Mouse (Mus musculus) testis, adult 2 months (tissue): Measurements from ENCODE around the gene Smyd2. TPM values are rescaled to one million over a fixed set of nuclear protein-coding genes. Genes with fewer than 3 reads are reported as not detected.

Experiments used
- H3K27ac ChIP-seq: fragments of 200-500 bp; 2 replicates; pipeline ENCODE4 v1.5.1; 2012; ENCODE audit warnings: low read depth, low read length; ENCODE audit not compliant: control insufficient read depth, insufficient read depth
- H3K27me3 ChIP-seq: fragments of 200-500 bp; 2 replicates; pipeline ENCODE4 v1.6.1; 2012; ENCODE audit warnings: mild to moderate bottlenecking, low read length, moderate library complexity; ENCODE audit not compliant: control insufficient read depth, insufficient read depth
- H3K36me3 ChIP-seq: fragments of 200-500 bp; 2 replicates; pipeline ENCODE4 v1.6.1; 2012; ENCODE audit warnings: mild to moderate bottlenecking, low read length; ENCODE audit not compliant: control insufficient read depth, insufficient read depth
- H3K4me1 ChIP-seq: fragments of 200-500 bp; 2 replicates; pipeline ENCODE4 v1.6.1; 2012; ENCODE audit warnings: low read length; ENCODE audit not compliant: control insufficient read depth, insufficient read depth
- H3K4me3 ChIP-seq: fragments of 200-500 bp; 2 replicates; pipeline ENCODE4 v1.5.1; 2012; ENCODE audit warnings: low read depth, mild to moderate bottlenecking, low read length, moderate library complexity, mixed read lengths; ENCODE audit not compliant: control insufficient read depth
- CTCF ChIP-seq: fragments of 200-500 bp; IDR thresholded peaks from 2 replicates; pipeline ENCODE4 v1.5.1; 2012; ENCODE audit warnings: low read depth, mild to moderate bottlenecking, inconsistent platforms, low read length, moderate library complexity; ENCODE audit not compliant: control insufficient read depth, insufficient read depth, insufficient replicate concordance
- POLR2A ChIP-seq: fragments of 200-500 bp; IDR thresholded peaks from 2 replicates; pipeline ENCODE4 v1.6.1; 2012; ENCODE audit warnings: low read depth, mild to moderate bottlenecking, inconsistent platforms, low read length, moderate library complexity; ENCODE audit not compliant: control insufficient read depth
- polyA plus RNA-seq: library from polyadenylated mRNA; depleted of rRNA; stranded (reverse); fragments of >200 nt; gene quantifications from 2 replicates; pipeline ENCODE4 v1.2.3, GENCODE M21; 2012

The Smyd2 gene
- polyA plus RNA-seq, 1 experiment = 22.1 TPM

- Histone ChIP-seq H3K27me3 (no peaks in the 10 kb centered on the region), H3K4me3 (no peak overlapping the region; the same call in 1 of the 2 replicates), H3K27ac (no peak overlapping the region), H3K36me3 (no peaks in the 10 kb centered on the region), H3K4me1 (no peaks in the 10 kb centered on the region; the same call in 1 of the 2 replicates)
- TF ChIP-seq POLR2A (no peak), CTCF (peak; percentile 39; the same call in 1 of the 2 replicates)
These were observed 39.3 kb downstream of the Smyd2 start for GRCm38 (mm10) chr1:189882886-189883285.

GRCm38 (mm10) chr1:189880745-189881144 lies 41.4 kb downstream of the Smyd2 start:
- TF ChIP-seq CTCF = no peak
- no peak for TF ChIP-seq POLR2A
- Histone ChIP-seq H3K36me3 (no peaks in the 10 kb centered on the region), H3K4me3 (peak overlapping the region; percentile 75), H3K27ac (no peak overlapping the region), H3K4me1 (no peaks in the 10 kb centered on the region; the same call in 1 of the 2 replicates), H3K27me3 (no peaks in the 10 kb centered on the region)

- TF ChIP-seq POLR2A (no peak), CTCF (no peak)
- peak overlapping the region; percentile 14 for H3K27ac ChIP-seq
These were observed 42.2 kb downstream of the Smyd2 start for GRCm38 (mm10) chr1:189879965-189880364.

GRCm38 (mm10) chr1:189879212-189879611 lies 43.0 kb downstream of the Smyd2 start:
- Histone ChIP-seq H3K27ac (no peak overlapping the region), H3K36me3 (no peaks in the 10 kb centered on the region), H3K27me3 (no peaks in the 10 kb centered on the region), H3K4me3 (peak overlapping the region; percentile 2; the same call in 1 of the 2 replicates), H3K4me1 (no peaks in the 10 kb centered on the region; the same call in 1 of the 2 replicates)
- TF ChIP-seq POLR2A (no peak), CTCF (no peak)

More at GRCm38 (mm10) chr1:189879965-189880364, 42.2 kb downstream of the Smyd2 start:
- no peaks in the 10 kb centered on the region for H3K27me3 ChIP-seq
- H3K4me1 ChIP-seq = no peaks in the 10 kb centered on the region; the same call in 1 of the 2 replicates
- no peaks in the 10 kb centered on the region for H3K36me3 ChIP-seq
- peak overlapping the region; percentile 75 for H3K4me3 ChIP-seq

GRCm38 (mm10) chr1:189876162-189876561 lies 46.0 kb downstream of the Smyd2 start:
- Histone ChIP-seq H3K4me1 (no peaks in the 10 kb centered on the region), H3K27me3 (no peaks in the 10 kb centered on the region), H3K4me3 (no peak overlapping the region), H3K27ac (no peak overlapping the region), H3K36me3 (no peaks in the 10 kb centered on the region)
- TF ChIP-seq CTCF = no peak
- TF ChIP-seq POLR2A = no peak

- TF ChIP-seq CTCF = no peak
- no peak for TF ChIP-seq POLR2A
- no peak overlapping the region for H3K27ac ChIP-seq
- no peak overlapping the region for H3K4me3 ChIP-seq
- H3K4me1 ChIP-seq = no peaks in the 10 kb centered on the region
- H3K27me3 ChIP-seq = no peaks in the 10 kb centered on the region
- H3K36me3 ChIP-seq = no peaks in the 10 kb centered on the region
These were observed 46.7 kb downstream of the Smyd2 start for GRCm38 (mm10) chr1:189875439-189875861.

- Histone ChIP-seq H3K27ac (no peak overlapping the region), H3K36me3 (no peaks in the 10 kb centered on the region), H3K4me3 (no peak overlapping the region), H3K27me3 (no peaks in the 10 kb centered on the region), H3K4me1 (peaks cover under 1% of the 10 kb centered on the region; the same call in 1 of the 2 replicates)
- TF ChIP-seq CTCF (no peak), POLR2A (no peak)
These were observed 48.6 kb downstream of the Smyd2 start for GRCm38 (mm10) chr1:189873591-189873990.
